Mouse (Mus musculus) small intestine, adult 2 months (tissue): Measurements from ENCODE around the gene Slc1a4. TPM values are rescaled to one million over a fixed set of nuclear protein-coding genes. Genes with fewer than 3 reads are reported as not detected.

Source experiments
- H3K27ac ChIP-seq: fragments of 200-500 bp; 2 replicates; pipeline ENCODE4 v1.5.1; 2012; ENCODE audit warnings: low read depth, low read length, control low read depth, inconsistent platforms; ENCODE audit not compliant: insufficient read depth
- H3K27me3 ChIP-seq: fragments of 200-500 bp; 2 replicates; pipeline ENCODE4 v1.6.1; 2012; ENCODE audit warnings: mild to moderate bottlenecking, moderate library complexity, low read length, inconsistent platforms; ENCODE audit not compliant: control insufficient read depth, insufficient read depth
- H3K36me3 ChIP-seq: fragments of 200-500 bp; 2 replicates; pipeline ENCODE4 v1.6.1; 2012; ENCODE audit warnings: mild to moderate bottlenecking, low read length, control low read depth, inconsistent platforms; ENCODE audit not compliant: control insufficient read depth, insufficient read depth
- H3K4me1 ChIP-seq: fragments of 200-500 bp; 2 replicates; pipeline ENCODE4 v1.6.1; 2012; ENCODE audit warnings: low read length, inconsistent platforms, mixed read lengths; ENCODE audit not compliant: control insufficient read depth, insufficient read depth, insufficient read length
- H3K4me3 ChIP-seq: fragments of 200-500 bp; 2 replicates; pipeline ENCODE4 v1.5.1; 2012; ENCODE audit warnings: low read depth, mild to moderate bottlenecking, control low read depth, inconsistent platforms, low read length, moderate library complexity
- CTCF ChIP-seq: fragments of 200-500 bp; IDR thresholded peaks from 2 replicates; pipeline ENCODE4 v1.5.1; 2012; ENCODE audit warnings: low read depth, mild to moderate bottlenecking, control low read depth, inconsistent platforms, low read length, moderate library complexity, mixed read lengths; ENCODE audit not compliant: insufficient replicate concordance, insufficient read length; ENCODE audit errors: extremely low read depth
- POLR2A ChIP-seq: fragments of 200-500 bp; IDR thresholded peaks from 2 replicates; pipeline ENCODE4 v1.6.1; 2012; ENCODE audit warnings: low read depth, mild to moderate bottlenecking, control low read depth, inconsistent platforms, low read length, moderate library complexity
- WGBS: fragments of 180-500 bp; shearing (Covaris S2); methylation state at CpG from one replicate; pipeline ENCODE4 v1.1.7; 2018; 5-methylcytosine and 5-hydroxymethylcytosine counted together
- polyA plus RNA-seq: library from polyadenylated mRNA; depleted of rRNA; stranded (reverse); fragments of >200 nt; gene quantifications from 2 replicates; pipeline ENCODE4 v1.2.3, GENCODE M21; 2012; rRNA removed

The Slc1a4 gene
- polyA plus RNA-seq, 1 experiment: 4.3 TPM

DNA sequence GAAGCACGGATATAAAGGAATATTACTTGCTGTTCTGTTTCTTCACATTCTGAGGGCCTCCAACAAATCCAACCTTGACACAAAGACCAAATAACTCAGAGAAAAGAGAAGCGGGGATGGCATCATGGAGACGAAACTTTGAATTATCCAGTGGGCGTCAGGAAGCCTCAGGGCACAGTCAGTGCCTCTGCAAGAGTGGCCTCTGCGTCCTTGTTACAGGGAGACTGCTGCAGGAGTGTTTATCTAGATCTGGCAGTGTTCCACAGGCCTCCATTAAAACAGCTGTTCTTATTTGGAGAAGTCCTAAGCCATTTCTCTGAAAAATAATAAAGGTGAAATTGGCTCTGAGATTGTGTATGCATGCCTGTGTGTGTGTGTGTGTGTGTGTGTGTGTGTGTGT, 51.5 kb downstream of the Slc1a4 start:
- TF ChIP-seq POLR2A (no peak), CTCF (no peak)
- no peak overlapping the region for H3K27ac ChIP-seq
- 40% methylated on average over 5 of the region's 5 CpGs for WGBS
- no peaks in the 10 kb centered on the region for H3K36me3 ChIP-seq
- peaks cover 8% of the 10 kb centered on the region; the same call in 1 of the 2 replicates for H3K4me1 ChIP-seq
- no peak overlapping the region for H3K4me3 ChIP-seq
- no peaks in the 10 kb centered on the region for H3K27me3 ChIP-seq

DNA sequence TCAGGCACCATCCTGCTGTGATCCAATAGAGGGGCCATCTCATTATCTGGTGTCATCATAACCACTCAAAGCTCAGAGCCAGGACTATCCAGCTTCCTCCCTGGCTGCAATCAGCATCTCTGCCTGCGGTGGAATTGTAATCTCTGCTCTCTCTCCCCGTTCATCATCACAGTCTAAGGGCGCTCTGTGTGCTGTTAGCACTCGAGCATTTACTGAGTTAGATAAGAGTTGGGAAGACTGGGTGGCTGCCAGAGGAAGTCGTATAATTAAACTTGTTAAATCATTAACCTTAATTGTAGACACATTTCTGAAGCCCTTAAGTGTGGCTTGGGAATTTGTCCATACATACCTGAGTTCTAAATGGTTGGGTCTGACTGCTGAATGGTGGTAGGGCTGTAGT, 53.8 kb downstream of the Slc1a4 start:
- Histone ChIP-seq H3K27ac (no peak overlapping the region), H3K36me3 (no peaks in the 10 kb centered on the region), H3K4me3 (no peak overlapping the region), H3K4me1 (peaks cover 8% of the 10 kb centered on the region; the same call in 1 of the 2 replicates), H3K27me3 (no peaks in the 10 kb centered on the region)
- TF ChIP-seq CTCF: no peak
- TF ChIP-seq POLR2A: no peak
- WGBS: 24% methylated on average over 5 of the region's 5 CpGs

DNA sequence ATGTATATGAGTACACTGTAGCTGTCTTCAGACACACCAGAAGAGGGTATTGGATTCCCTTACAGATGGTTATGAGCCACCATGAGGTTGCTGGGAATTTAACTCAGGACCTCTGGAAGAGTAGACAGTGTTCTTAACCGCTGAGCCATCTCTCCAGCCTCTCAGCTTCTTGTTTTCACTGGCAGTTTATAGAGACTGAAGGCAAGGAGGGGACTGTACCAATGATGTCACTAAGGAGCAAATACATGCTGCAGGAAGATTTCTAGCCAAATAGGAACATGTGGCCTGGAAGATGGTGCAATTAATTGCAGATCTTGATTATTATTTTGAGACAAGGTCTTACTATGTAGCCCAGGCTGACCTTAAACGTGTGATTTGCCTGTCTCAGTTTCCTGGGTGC, 55.4 kb downstream of the Slc1a4 start:
- Histone ChIP-seq H3K36me3 (no peaks in the 10 kb centered on the region), H3K27me3 (no peaks in the 10 kb centered on the region), H3K4me3 (no peak overlapping the region), H3K27ac (no peak overlapping the region), H3K4me1 (peaks cover 5% of the 10 kb centered on the region; the same call in 1 of the 2 replicates)
- WGBS: 77% methylated on average over 2 of the region's 2 CpGs
- no peak for TF ChIP-seq CTCF
- TF ChIP-seq POLR2A: no peak

DNA sequence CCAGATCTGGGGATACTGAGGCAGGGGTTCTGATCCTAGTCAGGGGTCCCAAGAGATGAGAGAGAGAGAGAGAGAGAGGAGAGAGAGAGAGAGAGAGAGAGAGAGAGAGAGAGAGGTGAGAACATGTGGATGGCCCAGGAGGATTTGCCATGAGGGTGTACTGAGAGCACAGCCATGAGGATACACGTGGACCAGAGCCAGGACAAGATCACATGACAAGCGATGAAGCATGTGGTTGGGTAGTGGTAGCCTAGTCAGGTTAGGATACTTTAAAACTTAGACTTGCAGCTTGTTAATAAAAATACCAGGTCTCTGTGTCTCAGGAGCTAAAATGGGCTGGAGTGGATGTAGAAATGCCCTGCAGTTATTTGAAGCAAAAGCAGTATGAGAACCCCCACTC, 56.5 kb downstream of the Slc1a4 start:
- H3K27ac ChIP-seq: no peak overlapping the region
- TF ChIP-seq CTCF (no peak), POLR2A (no peak)
- H3K36me3 ChIP-seq: no peaks in the 10 kb centered on the region
- no peak overlapping the region for H3K4me3 ChIP-seq
- 73% methylated on average over 2 of the region's 2 CpGs for WGBS
- peaks cover 5% of the 10 kb centered on the region; the same call in 1 of the 2 replicates for H3K4me1 ChIP-seq
- H3K27me3 ChIP-seq: no peaks in the 10 kb centered on the region

DNA sequence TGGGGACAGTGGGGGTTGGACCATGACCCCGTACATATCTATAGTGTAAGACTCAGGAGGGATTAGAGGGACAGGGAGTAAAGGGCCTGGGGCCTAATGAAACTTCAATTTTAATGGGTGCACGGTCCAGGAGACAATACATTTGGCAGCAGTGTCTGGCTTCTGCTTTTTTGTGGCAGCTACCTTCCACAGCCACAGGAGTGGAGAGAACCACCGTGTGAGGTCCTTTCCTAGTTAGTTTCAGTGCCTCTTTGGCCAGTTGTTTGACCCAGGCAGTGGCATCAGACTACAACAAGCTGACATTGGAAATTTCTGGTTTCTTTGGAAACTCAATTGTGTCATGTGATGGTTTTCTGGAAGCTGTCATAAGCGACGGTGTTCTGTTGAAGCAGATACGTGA, 62.6 kb downstream of the Slc1a4 start:
- H3K4me3 ChIP-seq: no peak overlapping the region
- 87% methylated on average over 6 of the region's 6 CpGs for WGBS
- H3K27ac ChIP-seq: no peak overlapping the region
- no peaks in the 10 kb centered on the region for H3K36me3 ChIP-seq
- TF ChIP-seq CTCF (no peak), POLR2A (no peak)
- H3K4me1 ChIP-seq: no peaks in the 10 kb centered on the region
- no peaks in the 10 kb centered on the region for H3K27me3 ChIP-seq

DNA sequence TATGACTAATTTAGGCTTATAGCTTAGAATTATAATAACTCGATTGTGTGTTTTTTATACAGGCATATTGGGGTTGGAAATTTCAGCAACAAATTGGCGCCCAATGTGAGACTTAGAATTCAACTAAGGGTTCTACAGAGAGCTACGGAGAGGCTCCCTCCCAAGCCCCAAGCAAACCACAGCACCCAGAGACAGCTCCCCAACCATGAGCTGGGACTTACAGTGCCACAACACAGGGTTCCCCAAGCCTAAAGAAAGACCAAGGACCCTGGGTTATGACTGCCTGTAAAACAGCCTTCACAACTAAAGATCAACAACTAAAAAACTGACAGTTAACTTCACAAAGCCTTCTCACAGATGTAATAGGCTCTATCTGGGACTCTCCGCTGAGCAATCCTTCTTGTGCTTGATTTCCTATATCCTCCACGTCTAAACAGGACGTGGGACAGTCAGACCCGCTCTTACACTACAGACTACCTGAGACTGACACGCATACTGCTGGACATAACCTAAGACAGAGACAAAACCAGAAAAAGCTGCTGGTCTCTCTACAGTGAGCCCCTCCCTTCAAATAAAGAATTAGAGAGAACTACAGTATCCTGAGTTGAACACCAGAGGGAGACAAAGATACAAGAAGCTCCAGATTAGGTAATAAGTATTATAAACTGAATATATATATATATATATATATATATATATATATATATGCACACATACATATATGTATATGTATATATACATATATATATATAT, 69.7 kb downstream of the Slc1a4 start:
- WGBS: 63% methylated on average over 8 of the region's 8 CpGs
- Histone ChIP-seq H3K36me3 (no peaks in the 10 kb centered on the region), H3K27ac (no peak overlapping the region), H3K4me3 (no peak overlapping the region), H3K27me3 (no peaks in the 10 kb centered on the region), H3K4me1 (no peaks in the 10 kb centered on the region)
- TF ChIP-seq POLR2A: no peak
- no peak for TF ChIP-seq CTCF

DNA sequence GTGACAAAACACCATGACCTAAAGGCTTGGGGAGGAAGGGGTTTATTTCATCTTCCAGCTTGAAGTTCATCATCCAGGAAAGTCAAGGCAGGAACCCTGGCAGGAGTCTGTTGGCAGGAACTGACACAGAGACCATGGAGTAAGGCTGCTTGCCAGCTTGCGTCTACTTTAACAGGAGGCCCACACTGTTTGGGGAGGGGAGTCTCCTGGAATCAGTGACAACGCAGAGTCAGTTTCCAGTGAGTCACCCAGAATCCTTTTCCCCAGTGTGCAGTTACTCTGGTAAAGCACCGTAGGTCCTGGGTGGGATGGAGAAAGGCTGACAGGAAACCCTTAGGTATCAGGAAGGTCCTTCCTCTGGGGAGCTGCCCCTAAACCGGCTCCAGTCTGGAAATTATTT, 77.7 kb downstream of the Slc1a4 start:
- Histone ChIP-seq H3K4me1 (0 out of 2 replicates have a peak, but pooled peaks cover 1% of the 10 kb centered on the region), H3K27ac (no peak overlapping the region), H3K4me3 (no peak overlapping the region), H3K36me3 (no peaks in the 10 kb centered on the region), H3K27me3 (no peaks in the 10 kb centered on the region)
- no peak for TF ChIP-seq POLR2A
- 75% methylated on average over 4 of the region's 4 CpGs for WGBS

DNA sequence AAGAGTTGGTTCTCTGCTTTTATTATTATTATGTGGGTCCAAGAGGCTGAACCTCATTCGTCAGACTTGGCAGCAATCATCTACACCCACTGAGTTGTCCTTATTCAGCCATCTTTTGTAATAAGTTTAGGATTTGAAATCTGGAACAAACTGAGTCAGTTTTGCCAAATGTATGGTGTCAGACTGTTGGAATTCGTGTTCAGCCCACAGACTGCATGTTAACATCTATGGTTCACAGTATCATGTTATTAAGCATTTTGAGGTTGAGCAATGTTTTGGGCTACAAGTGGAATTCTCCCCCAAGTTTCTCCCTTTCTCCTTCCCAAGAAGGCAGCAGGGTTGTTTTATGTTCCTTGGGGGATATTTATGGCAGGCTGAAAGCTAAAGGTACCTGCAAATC, 79.4 kb downstream of the Slc1a4 start:
- TF ChIP-seq POLR2A (no peak), CTCF (no peak)
- Histone ChIP-seq H3K4me3 (no peak overlapping the region), H3K27me3 (no peaks in the 10 kb centered on the region), H3K36me3 (no peaks in the 10 kb centered on the region), H3K27ac (no peak overlapping the region), H3K4me1 (peaks cover 3% of the 10 kb centered on the region; the same call in 1 of the 2 replicates)
- 48% methylated on average over 2 of the region's 2 CpGs for WGBS

Other genes with a start within 250 kb of the Slc1a4 start
- 4.6 and 10.7 TPM in 2 replicates for gene Actr2, start 219.8 kb downstream of the Slc1a4 start, polyA plus RNA-seq
- 27.7 and 60.0 TPM in 2 replicates for gene Rab1a, start 131.3 kb downstream of the Slc1a4 start, polyA plus RNA-seq
- gene Cep68, start 83.3 kb downstream of the Slc1a4 start, polyA plus RNA-seq: 3.5 and 4.6 TPM in 2 replicates
- 31.2 and 47.8 TPM in 2 replicates for gene Sertad2, start 210.5 kb upstream of the Slc1a4 start, polyA plus RNA-seq